ENCODE assay signal across 12 mouse cellular contexts in the genomic region with DNA sequence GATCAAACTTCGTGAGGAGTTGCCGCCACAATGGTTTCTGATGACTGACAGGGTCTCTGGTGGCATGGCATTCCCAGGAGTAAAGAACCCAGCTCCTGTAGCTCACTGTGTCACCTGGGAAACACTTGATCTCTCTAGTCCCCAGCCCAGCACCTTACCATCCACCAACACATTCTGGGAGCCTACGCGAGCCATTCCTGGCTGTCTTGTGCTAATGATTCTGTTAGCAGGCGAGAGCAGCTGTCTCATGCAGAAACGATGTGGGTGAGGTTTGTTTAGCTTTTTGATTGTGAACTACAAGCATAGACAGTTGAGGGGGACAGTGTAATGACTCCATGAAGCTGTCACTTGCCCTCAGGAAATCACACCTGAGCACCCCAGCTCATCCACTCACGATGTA.
"Had no signal": no experiment of that assay in that cellular context is flagged by ENCODE, and none has a peak within 500 bp of the region (broad histone marks: within the 10 kb centered on the region; RNA-seq: fewer than 3 reads in every experiment).

No protein-coding gene starts in this region.

- DNase-seq: gastrocnemius, adult 2 months; gastrocnemius, postnatal 10 days; gastrocnemius, postnatal 25 days; heart, adult 18-20 months; heart, postnatal 10 days; heart, postnatal 4 days; kidney, adult 18-20 months; kidney, adult 8-10 months; kidney, postnatal 10 days; kidney, postnatal 25 days; kidney, postnatal 4 days; left cerebral cortex, postnatal 4 days had no signal
